ENCODE assay signal across 9 mouse cellular contexts in the genomic region with DNA sequence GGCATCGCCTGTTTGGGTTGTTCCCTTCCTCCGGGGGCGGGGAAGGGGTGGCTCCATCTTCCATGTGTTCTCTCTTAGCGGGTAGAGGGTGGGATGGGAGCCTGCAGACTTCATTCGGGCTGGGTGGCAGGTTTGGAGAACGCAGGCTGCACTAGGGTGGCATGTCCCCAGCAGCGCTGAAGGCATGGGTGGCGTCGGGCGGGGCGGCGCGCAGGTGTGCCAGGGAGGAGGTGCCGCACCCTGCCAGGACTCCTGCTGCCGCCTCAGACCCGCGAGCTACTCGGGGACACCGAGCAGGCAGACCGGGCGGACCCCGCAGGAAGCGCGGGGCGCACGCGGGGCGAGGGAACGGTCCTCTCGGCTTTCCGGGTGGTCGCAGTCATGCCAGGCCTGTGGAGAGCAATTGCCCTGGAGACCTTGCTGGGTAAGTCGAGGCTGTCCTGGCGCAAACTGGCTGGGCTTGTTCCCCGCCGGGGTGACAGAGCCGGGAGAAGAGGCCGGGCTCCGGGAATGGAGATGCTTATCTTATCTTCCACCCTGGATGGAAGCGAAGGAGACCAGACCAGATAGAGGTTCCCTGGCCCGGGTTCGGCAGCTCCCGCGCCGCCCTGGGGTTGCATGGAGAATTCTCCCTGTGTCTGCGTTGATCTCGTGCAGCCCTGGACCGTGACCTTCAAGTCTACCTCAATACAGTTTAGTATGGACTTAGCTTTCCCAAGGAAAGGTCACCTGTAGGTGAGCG. TPM values are rescaled to one million over a fixed set of nuclear protein-coding genes. Genes with fewer than 3 reads are reported as not detected.
A peak's percentile ranks its signal among the peaks of the same experiment; 100 is the strongest.
DNase-seq lines count a peak whose midpoint lies in the region; ATAC-seq and TF ChIP-seq lines count a peak whose summit lies in the region.
"Had no signal": no experiment of that assay in that cellular context is flagged by ENCODE, and none has a peak within 500 bp of the region (broad histone marks: within the 10 kb centered on the region; RNA-seq: fewer than 3 reads in every experiment).

Gene Cwh43 (plus strand): TSS at position 95 of the 742 bp plus-strand sequence.

- H3K4me3 ChIP-seq in liver, embryonic 11.5 days (ENCODE audit: low read depth, low read length), result peak within 1 kb of the TSS; percentile 31
- H3K4me3 ChIP-seq in liver, postnatal 0 days (ENCODE audit: low read depth, low read length), result no peak within 1 kb of the TSS
- peak within 1 kb of the TSS; percentile 23 for H3K4me3 ChIP-seq in forebrain, embryonic 11.5 days (ENCODE audit: low read depth, low read length)
- peak within 1 kb of the TSS; percentile 41 for H3K4me3 ChIP-seq in hindbrain, postnatal 0 days (ENCODE audit: low read length)
- peak within 1 kb of the TSS; percentile 34 for H3K4me3 ChIP-seq in limb, embryonic 15.5 days

- TF ChIP-seq CTCF in liver, postnatal 0 days (IDR thresholded peaks at IDR 0.05; ENCODE audit: low read depth), result no peak
- no peak for TF ChIP-seq CTCF in hindbrain, postnatal 0 days (IDR thresholded peaks at IDR 0.05; ENCODE audit: low read depth)

- peaks cover 3% of the 10 kb centered on the region; the same call in 1 of the 2 replicates for H3K4me1 ChIP-seq in liver, embryonic 11.5 days (replicated peaks; ENCODE audit: control insufficient read depth, insufficient read depth, low read length)
- H3K4me1 ChIP-seq in liver, postnatal 0 days (ENCODE audit: insufficient read depth), result no peaks in the 10 kb centered on the region
- peaks cover 7% of the 10 kb centered on the region; the same call in 1 of the 2 replicates for H3K4me1 ChIP-seq in forebrain, embryonic 11.5 days (replicated peaks; ENCODE audit: control insufficient read depth, insufficient read depth, low read length)
- H3K4me1 ChIP-seq in hindbrain, postnatal 0 days (ENCODE audit: insufficient read depth, low read length), result no peaks in the 10 kb centered on the region
- H3K4me1 ChIP-seq in limb, embryonic 15.5 days, result peaks cover 14% of the 10 kb centered on the region

- peak within 1 kb of the TSS; percentile 46 for H3K4me2 ChIP-seq in liver, embryonic 11.5 days
- H3K4me2 ChIP-seq in liver, postnatal 0 days (ENCODE audit: low read depth, low read length), result no peak within 1 kb of the TSS
- H3K4me2 ChIP-seq in forebrain, embryonic 11.5 days (ENCODE audit: low read depth, low read length, severe bottlenecking), result peak within 1 kb of the TSS; percentile 48
- peak within 1 kb of the TSS; percentile 71 for H3K4me2 ChIP-seq in hindbrain, postnatal 0 days (ENCODE audit: low read depth, low read length)
- peak within 1 kb of the TSS; percentile 62 for H3K4me2 ChIP-seq in limb, embryonic 15.5 days

- no peak for TF ChIP-seq EP300 in liver, postnatal 0 days (IDR thresholded peaks at IDR 0.05; ENCODE audit: low read depth)

- H3K36me3 ChIP-seq in liver, embryonic 11.5 days (ENCODE audit: control insufficient read depth, insufficient read depth, low read length), result no peaks in the 10 kb centered on the region
- H3K36me3 ChIP-seq in liver, postnatal 0 days (replicated peaks; ENCODE audit: insufficient read depth, low read length), result no peaks in the 10 kb centered on the region
- H3K36me3 ChIP-seq in forebrain, embryonic 11.5 days (ENCODE audit: control insufficient read depth, insufficient read depth, low read length), result no peaks in the 10 kb centered on the region
- H3K36me3 ChIP-seq in hindbrain, postnatal 0 days (ENCODE audit: insufficient read depth, low read length), result no peaks in the 10 kb centered on the region
- H3K36me3 ChIP-seq in limb, embryonic 15.5 days, result no peaks in the 10 kb centered on the region

- no peaks in the 10 kb centered on the region for H3K9me3 ChIP-seq in liver, embryonic 11.5 days (ENCODE audit: control insufficient read depth, low read length)
- no peaks in the 10 kb centered on the region for H3K9me3 ChIP-seq in liver, postnatal 0 days (ENCODE audit: low read length)
- H3K9me3 ChIP-seq in forebrain, embryonic 11.5 days (ENCODE audit: control insufficient read depth, low read length), result no peaks in the 10 kb centered on the region
- no peaks in the 10 kb centered on the region for H3K9me3 ChIP-seq in hindbrain, postnatal 0 days (ENCODE audit: low read length)
- no peaks in the 10 kb centered on the region for H3K9me3 ChIP-seq in limb, embryonic 15.5 days

- H3K27me3 ChIP-seq in liver, embryonic 11.5 days (replicated peaks; ENCODE audit: control insufficient read depth, insufficient read depth, low read length), result peaks cover 27% of the 10 kb centered on the region
- H3K27me3 ChIP-seq in liver, postnatal 0 days (ENCODE audit: insufficient read depth, low read length), result peaks cover 31% of the 10 kb centered on the region
- H3K27me3 ChIP-seq in forebrain, embryonic 11.5 days (ENCODE audit: control insufficient read depth, insufficient read depth, low read length), result peaks cover 17% of the 10 kb centered on the region
- peaks cover 6% of the 10 kb centered on the region; the same call in 1 of the 2 replicates for H3K27me3 ChIP-seq in hindbrain, postnatal 0 days (ENCODE audit: insufficient read depth, low read length)
- H3K27me3 ChIP-seq in limb, embryonic 15.5 days, result peaks cover 35% of the 10 kb centered on the region

- DNase-seq in liver, embryonic 11.5 days (ENCODE audit: low spot score), result peak; percentile 40
- DNase-seq in liver, postnatal 0 days, result no peak
- DNase-seq in forebrain, embryonic 11.5 days (ENCODE audit: low spot score), result peak; percentile 57
- no peak for DNase-seq in hindbrain, postnatal 0 days (ENCODE audit: low spot score)
- DNase-seq in right cerebral cortex, postnatal 4 days, result peak; percentile 34
- DNase-seq in spleen, adult 12 weeks (ENCODE audit: low spot score), result no peak
- DNase-seq in lung, postnatal 25 days (ENCODE audit: low spot score), result no peak

- no peak within 1 kb of the TSS for H3K9ac ChIP-seq in liver, embryonic 11.5 days (ENCODE audit: low read depth, low read length)
- no peak within 1 kb of the TSS for H3K9ac ChIP-seq in liver, postnatal 0 days (replicated peaks)
- H3K9ac ChIP-seq in forebrain, embryonic 11.5 days (ENCODE audit: low read length), result no peak within 1 kb of the TSS
- 0 out of 2 replicates have a peak within 1 kb of the TSS, but pooled peaks have one; percentile 30 for H3K9ac ChIP-seq in hindbrain, postnatal 0 days (replicated peaks; ENCODE audit: low read length)
- H3K9ac ChIP-seq in limb, embryonic 15.5 days, result no peak within 1 kb of the TSS

- H3K27ac ChIP-seq in liver, embryonic 11.5 days (ENCODE audit: low read depth, low read length), result no peak within 1 kb of the TSS
- H3K27ac ChIP-seq in liver, postnatal 0 days (ENCODE audit: low read depth), result no peak within 1 kb of the TSS
- no peak within 1 kb of the TSS for H3K27ac ChIP-seq in forebrain, embryonic 11.5 days (ENCODE audit: low read depth, low read length)
- no peak within 1 kb of the TSS for H3K27ac ChIP-seq in hindbrain, postnatal 0 days
- H3K27ac ChIP-seq in limb, embryonic 15.5 days, result no peak within 1 kb of the TSS

- 4% methylated on average over 49 of the region's 49 CpGs for WGBS in liver, embryonic 11.5 days
- WGBS in liver, postnatal 0 days (ENCODE audit: insufficient replicate concordance), result 3% methylated on average over 47 of the region's 49 CpGs
- WGBS in forebrain, embryonic 11.5 days, result 3% methylated on average over 49 of the region's 49 CpGs
- WGBS in hindbrain, postnatal 0 days, result 5% methylated on average over 37 of the region's 49 CpGs
- 3% methylated on average over 49 of the region's 49 CpGs for WGBS in limb, embryonic 15.5 days

- ATAC-seq in liver, embryonic 11.5 days (replicated peaks; ENCODE audit: low FRiP score), result no peak
- no peak for ATAC-seq in liver, postnatal 0 days
- 0 out of 2 replicates have a peak, but pooled peaks have one; percentile 10 for ATAC-seq in forebrain, embryonic 11.5 days (replicated peaks; ENCODE audit: low FRiP score)
- ATAC-seq in hindbrain, postnatal 0 days, result peak; percentile 30; the same call in 1 of the 2 replicates
- ATAC-seq in limb, embryonic 15.5 days (ENCODE audit: insufficient number of reproducible peaks, low FRiP score, low TSS enrichment, low read depth), result no peak

RNA-seq across cellular contexts. Expression of gene Cwh43, which starts in this region (rescaled TPM):
- polyA plus RNA-seq in liver, embryonic 11.5 days (2014; fragmentation: Nextera tagmentation; extraction: Ambion mirVana), result not detected in 2 replicates
- polyA plus RNA-seq in liver, postnatal 0 days (2015; fragmentation: Nextera tagmentation; extraction: Ambion mirVana), result not detected in 2 replicates
- not detected in 2 replicates for polyA plus RNA-seq in forebrain, embryonic 11.5 days (2014; fragmentation: Nextera tagmentation; extraction: Ambion mirVana)
- total RNA-seq in hindbrain, postnatal 0 days (2014; rRNA removed), result 0.29 and 0.68 TPM in 2 replicates
- polyA plus RNA-seq in hindbrain, postnatal 0 days (2015; fragmentation: Nextera tagmentation; extraction: Ambion mirVana), result 0.61 and 0.96 TPM in 2 replicates
- 8.6 TPM in 2 replicates for polyA plus RNA-seq in limb, embryonic 15.5 days (2015; fragmentation: Nextera tagmentation; extraction: Ambion mirVana)
- polyA plus RNA-seq: liver, embryonic 16.5 days had no signal

Comparison
In these comparisons a context has a peak if more than half of its experiments do, and no peak if none do; other contexts are left out.
1. Peak in DNase-seq, H3K4me3 ChIP-seq and H3K4me2 ChIP-seq in liver, embryonic 11.5 days; RNA of the gene not detected or under 1 TPM.
2. Peak in DNase-seq, ATAC-seq, H3K4me3 ChIP-seq and H3K4me2 ChIP-seq in forebrain, embryonic 11.5 days; RNA of the gene not detected or under 1 TPM.
3. Peak in ATAC-seq, H3K4me3 ChIP-seq, H3K9ac ChIP-seq and H3K4me2 ChIP-seq in hindbrain, postnatal 0 days; RNA of the gene not detected or under 1 TPM.